Mouse (Mus musculus) brown adipose tissue, adult 24 weeks (tissue): ENCODE data around the gene Senp2. TPM values are rescaled to one million over a fixed set of nuclear protein-coding genes. Genes with fewer than 3 reads are reported as not detected.

Source experiments
- H3K27ac ChIP-seq: fragments of 200-500 bp; replicated peaks from 2 replicates; pipeline ENCODE4 v1.5.1; 2012; ENCODE audit warnings: low read depth, mild to moderate bottlenecking, low read length
- H3K4me1 ChIP-seq: fragments of 200-500 bp; 2 replicates; pipeline ENCODE4 v1.6.1; 2012; ENCODE audit warnings: low read length, mixed read lengths; ENCODE audit not compliant: control insufficient read depth, insufficient read depth, insufficient read length
- H3K4me3 ChIP-seq: fragments of 200-500 bp; 2 replicates; pipeline ENCODE4 v1.5.1; 2012; ENCODE audit warnings: low read depth, mild to moderate bottlenecking, low read length, moderate library complexity; ENCODE audit not compliant: insufficient read depth
- polyA plus RNA-seq: library from polyadenylated mRNA; stranded (reverse); fragments of >200 nt; gene quantifications from 2 replicates; pipeline ENCODE4 v1.2.4, GENCODE M21; 2012; ENCODE audit not compliant: missing spikeins, insufficient read depth, insufficient read length

Senp2 gene
- polyA plus RNA-seq, 1 experiment, result 23.3 TPM

- H3K4me1 ChIP-seq, result no peaks in the 10 kb centered on the region
Observed at GRCm38 (mm10) chr16:22058871-22059270, 49.6 kb downstream of the Senp2 start.

GRCm38 (mm10) chr16:22060416-22060815 is 51.1 kb downstream of the Senp2 start:
- Histone ChIP-seq H3K4me1 (no peaks in the 10 kb centered on the region), H3K27ac (no peak overlapping the region), H3K4me3 (no peak overlapping the region)

More at GRCm38 (mm10) chr16:22058871-22059270, 49.6 kb downstream of the Senp2 start:
- Histone ChIP-seq H3K27ac (no peak overlapping the region), H3K4me3 (no peak overlapping the region)

- Histone ChIP-seq H3K27ac (no peak overlapping the region), H3K4me3 (no peak overlapping the region), H3K4me1 (no peaks in the 10 kb centered on the region)
Observed at GRCm38 (mm10) chr16:22061555-22062160, 52.4 kb downstream of the Senp2 start.

- H3K4me1 ChIP-seq, result no peaks in the 10 kb centered on the region
- no peak overlapping the region for H3K4me3 ChIP-seq
- H3K27ac ChIP-seq, result no peak overlapping the region
Observed at GRCm38 (mm10) chr16:22062284-22062683, 53.0 kb downstream of the Senp2 start.

GRCm38 (mm10) chr16:22065536-22065935 is 56.3 kb downstream of the Senp2 start:
- Histone ChIP-seq H3K27ac (no peak overlapping the region), H3K4me1 (no peaks in the 10 kb centered on the region), H3K4me3 (no peak overlapping the region)

- H3K27ac ChIP-seq, result 0 out of 2 replicates have a peak overlapping the region, but pooled peaks have one; percentile 21
- H3K4me1 ChIP-seq, result no peaks in the 10 kb centered on the region
- H3K4me3 ChIP-seq, result no peak overlapping the region
Observed at GRCm38 (mm10) chr16:22067406-22067805, 58.1 kb downstream of the Senp2 start.

GRCm38 (mm10) chr16:22071361-22071760 is 62.1 kb downstream of the Senp2 start:
- Histone ChIP-seq H3K4me1 (no peaks in the 10 kb centered on the region), H3K27ac (no peak overlapping the region), H3K4me3 (no peak overlapping the region)

GRCm38 (mm10) chr16:22075067-22075466 is 65.8 kb downstream of the Senp2 start:
- H3K4me3 ChIP-seq, result no peak overlapping the region
- H3K4me1 ChIP-seq, result no peaks in the 10 kb centered on the region
- no peak overlapping the region for H3K27ac ChIP-seq

GRCm38 (mm10) chr16:22075829-22076619 is 66.7 kb downstream of the Senp2 start:
- Histone ChIP-seq H3K27ac (peak overlapping the region; percentile 52), H3K4me1 (no peaks in the 10 kb centered on the region), H3K4me3 (no peak overlapping the region)

- Histone ChIP-seq H3K4me1 (no peaks in the 10 kb centered on the region), H3K27ac (no peak overlapping the region), H3K4me3 (no peak overlapping the region)
Observed at GRCm38 (mm10) chr16:22076620-22076941, 67.3 kb downstream of the Senp2 start.

- Histone ChIP-seq H3K4me3 (no peak overlapping the region), H3K4me1 (no peaks in the 10 kb centered on the region), H3K27ac (no peak overlapping the region)
Observed at GRCm38 (mm10) chr16:22080125-22080710, 70.9 kb downstream of the Senp2 start.

- Histone ChIP-seq H3K4me1 (no peaks in the 10 kb centered on the region), H3K27ac (no peak overlapping the region)
Observed at GRCm38 (mm10) chr16:22085411-22085810, 76.1 kb downstream of the Senp2 start.

GRCm38 (mm10) chr16:22091255-22091783 is 82.0 kb downstream of the Senp2 start:
- H3K27ac ChIP-seq, result no peak overlapping the region
- H3K4me3 ChIP-seq, result no peak overlapping the region
- H3K4me1 ChIP-seq, result peaks cover 2% of the 10 kb centered on the region; the same call in 1 of the 2 replicates

More at GRCm38 (mm10) chr16:22085411-22085810, 76.1 kb downstream of the Senp2 start:
- H3K4me3 ChIP-seq, result no peak overlapping the region

- H3K27ac ChIP-seq, result no peak overlapping the region
- H3K4me1 ChIP-seq, result peaks cover 2% of the 10 kb centered on the region; the same call in 1 of the 2 replicates
- no peak overlapping the region for H3K4me3 ChIP-seq
Observed at GRCm38 (mm10) chr16:22095751-22096150, 86.5 kb downstream of the Senp2 start.

- Histone ChIP-seq H3K27ac (no peak overlapping the region), H3K4me1 (peaks cover 2% of the 10 kb centered on the region; the same call in 1 of the 2 replicates), H3K4me3 (no peak overlapping the region)
Observed at GRCm38 (mm10) chr16:22097659-22098058, 88.4 kb downstream of the Senp2 start.
